Mouse (Mus musculus) layer of hippocampus, postnatal 14 days (tissue): ENCODE measurements at regions not wholly inside any gene's neighbourhood (a gene's known extent, or its start where the extent isn't known, plus 50 kb on each side); places are given as distances from the start of the nearest gene placed in this dataset.

ENCODE experiments used
- DNase-seq, 2 experiments: peaks; one replicate each; pipeline ENCODE4 v3.0.0; 2021 to 2022; ENCODE audit warnings: low spot score in 2 of 2, mixed read lengths in 1 of 2

- no peak for DNase-seq
Measured at GRCm38 (mm10) chr13:110450526-110450925, 55.7 kb downstream of the Plk2 start.

GRCm38 (mm10) chr13:110452009-110452525 is 57.2 kb downstream of the Plk2 start:
- no peak for DNase-seq

- peak in 1 of 2 experiments; percentile 12 for DNase-seq
Measured at GRCm38 (mm10) chr13:110455085-110455484, 60.2 kb downstream of the Plk2 start.

GRCm38 (mm10) chr13:110455569-110456196 is 60.8 kb downstream of the Plk2 start:
- DNase-seq = no peak

GRCm38 (mm10) chr13:110458701-110459100 is 63.9 kb downstream of the Plk2 start:
- DNase-seq = no peak

GRCm38 (mm10) chr13:110461581-110461980 is 66.7 kb downstream of the Plk2 start:
- DNase-seq = no peak

GRCm38 (mm10) chr13:110471526-110471925 is 76.7 kb downstream of the Plk2 start:
- no peak for DNase-seq

- DNase-seq = no peak
Measured at GRCm38 (mm10) chr13:110477709-110478108, 82.9 kb downstream of the Plk2 start.

- no peak for DNase-seq
Measured at GRCm38 (mm10) chr13:110484358-110484940, 89.6 kb downstream of the Plk2 start.

GRCm38 (mm10) chr13:110485515-110485914 is 90.7 kb downstream of the Plk2 start:
- DNase-seq = no peak

GRCm38 (mm10) chr13:110490166-110490565 is 95.3 kb downstream of the Plk2 start:
- DNase-seq = no peak

- DNase-seq = peak in 1 of 2 experiments; percentile 13
Measured at GRCm38 (mm10) chr13:110492296-110493001, 97.6 kb downstream of the Plk2 start.

- no peak for DNase-seq
Measured at GRCm38 (mm10) chr13:110493002-110493552, 98.2 kb downstream of the Plk2 start.

GRCm38 (mm10) chr13:110497461-110497860 is 102.6 kb downstream of the Plk2 start:
- DNase-seq = no peak

GRCm38 (mm10) chr13:110507814-110508362 is 113.0 kb downstream of the Plk2 start:
- DNase-seq = no peak

GRCm38 (mm10) chr13:110517986-110518385 is 123.1 kb downstream of the Plk2 start:
- DNase-seq = peak in 1 of 2 experiments; percentile 59

GRCm38 (mm10) chr13:110522974-110523373 is 128.1 kb downstream of the Plk2 start:
- no peak for DNase-seq

- DNase-seq = no peak
Measured at GRCm38 (mm10) chr13:110527681-110528080, 132.8 kb downstream of the Plk2 start.

GRCm38 (mm10) chr13:110529624-110530023 is 134.8 kb downstream of the Plk2 start:
- no peak for DNase-seq

- DNase-seq = no peak
Measured at GRCm38 (mm10) chr13:110534320-110534764, 139.5 kb downstream of the Plk2 start.

- DNase-seq = no peak
Measured at GRCm38 (mm10) chr13:110535785-110536184, 140.9 kb downstream of the Plk2 start.
